Mouse (Mus musculus) left cerebral cortex, adult 11 months (tissue): Measurements from ENCODE around the gene Tbck.

Source experiments
- DNase-seq: peaks from one replicate; pipeline ENCODE4 v3.0.0; 2022; ENCODE audit warnings: low spot score

Tbck gene

GRCm38 (mm10) chr3:132871318-132871904, 187.5 kb downstream of the Tbck start:
- DNase-seq: no peak

- DNase-seq: no peak
Measured at GRCm38 (mm10) chr3:132873251-132873650, 189.3 kb downstream of the Tbck start.

DNA sequence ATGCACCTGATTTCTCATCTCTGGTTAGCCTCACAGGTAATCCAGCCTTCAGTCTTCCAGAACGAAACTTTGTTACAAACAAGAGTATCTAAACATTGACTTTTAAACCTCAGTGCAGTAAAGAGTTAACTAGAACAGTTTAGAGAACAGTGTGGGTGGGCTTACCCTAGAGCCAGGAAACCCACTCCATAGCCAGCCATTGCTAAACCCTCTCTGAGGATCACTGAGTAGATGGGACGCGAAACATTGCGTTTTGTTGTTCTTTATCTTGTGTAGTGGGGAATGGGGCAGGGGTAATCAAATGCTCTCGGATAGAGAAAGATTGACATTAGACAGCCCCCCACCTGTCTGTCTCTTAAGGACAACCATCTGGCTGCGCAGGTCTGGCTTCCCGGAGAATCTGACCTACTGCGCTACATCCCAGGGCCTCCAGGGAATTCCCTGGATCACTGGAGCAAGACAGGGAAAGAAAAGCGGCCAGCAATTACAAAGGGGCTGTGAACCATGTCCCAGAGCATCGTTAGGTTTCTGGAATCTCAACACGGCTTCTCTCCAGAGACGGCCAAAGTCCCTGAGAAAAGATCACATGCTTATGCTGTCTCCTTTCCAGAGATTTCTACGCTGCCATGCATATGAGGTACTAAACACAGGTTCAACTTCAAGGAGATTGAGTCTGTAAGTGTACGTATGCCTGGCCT, 192.2 kb downstream of the Tbck start:
- no peak for DNase-seq

GRCm38 (mm10) chr3:132876933-132877676, 193.2 kb downstream of the Tbck start:
- no peak for DNase-seq

- no peak for DNase-seq
Measured at GRCm38 (mm10) chr3:132880361-132880760, 196.4 kb downstream of the Tbck start.

DNA sequence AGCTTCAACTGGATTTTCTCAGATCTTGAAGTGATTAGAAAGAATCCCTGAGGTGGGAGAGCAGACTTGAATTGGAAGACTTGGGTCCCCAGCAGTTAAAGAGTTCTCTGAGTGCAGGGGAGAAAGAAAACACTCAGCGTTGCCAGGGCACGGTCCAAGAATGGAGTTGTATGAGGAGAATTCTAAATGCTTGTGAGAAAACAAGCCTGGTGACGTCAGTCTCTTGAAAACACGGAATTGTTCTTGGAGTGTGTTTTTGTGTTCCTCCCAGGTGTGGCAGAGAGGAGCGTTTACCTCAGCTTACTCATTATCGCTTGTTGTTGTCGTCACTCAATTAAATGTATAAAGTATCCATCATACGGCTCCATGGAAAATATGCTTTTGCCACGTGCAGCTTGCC, 196.9 kb downstream of the Tbck start:
- no peak for DNase-seq

DNA sequence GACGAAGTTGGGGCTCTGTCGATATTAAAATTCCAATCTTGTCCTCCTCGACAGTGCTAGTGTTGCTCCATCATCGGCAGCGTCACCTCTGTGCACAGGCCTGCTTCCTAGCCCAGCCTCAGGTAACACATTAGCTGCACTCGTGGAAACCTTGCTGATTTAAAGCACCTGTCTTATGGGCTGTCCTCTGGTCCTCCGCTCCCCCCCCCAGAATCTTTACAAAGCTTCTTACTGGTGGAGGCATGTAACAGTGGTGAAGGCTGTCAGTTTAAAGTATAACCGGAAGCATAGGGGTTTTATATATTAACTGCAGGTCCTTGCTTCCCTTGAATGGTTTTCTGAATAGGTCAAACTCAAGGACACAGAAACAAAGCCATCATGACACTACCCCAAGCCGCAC, 199.3 kb downstream of the Tbck start:
- no peak for DNase-seq

GRCm38 (mm10) chr3:132884459-132884858, 200.5 kb downstream of the Tbck start:
- no peak for DNase-seq

- no peak for DNase-seq
Measured at GRCm38 (mm10) chr3:132886419-132887050, 202.6 kb downstream of the Tbck start.

DNA sequence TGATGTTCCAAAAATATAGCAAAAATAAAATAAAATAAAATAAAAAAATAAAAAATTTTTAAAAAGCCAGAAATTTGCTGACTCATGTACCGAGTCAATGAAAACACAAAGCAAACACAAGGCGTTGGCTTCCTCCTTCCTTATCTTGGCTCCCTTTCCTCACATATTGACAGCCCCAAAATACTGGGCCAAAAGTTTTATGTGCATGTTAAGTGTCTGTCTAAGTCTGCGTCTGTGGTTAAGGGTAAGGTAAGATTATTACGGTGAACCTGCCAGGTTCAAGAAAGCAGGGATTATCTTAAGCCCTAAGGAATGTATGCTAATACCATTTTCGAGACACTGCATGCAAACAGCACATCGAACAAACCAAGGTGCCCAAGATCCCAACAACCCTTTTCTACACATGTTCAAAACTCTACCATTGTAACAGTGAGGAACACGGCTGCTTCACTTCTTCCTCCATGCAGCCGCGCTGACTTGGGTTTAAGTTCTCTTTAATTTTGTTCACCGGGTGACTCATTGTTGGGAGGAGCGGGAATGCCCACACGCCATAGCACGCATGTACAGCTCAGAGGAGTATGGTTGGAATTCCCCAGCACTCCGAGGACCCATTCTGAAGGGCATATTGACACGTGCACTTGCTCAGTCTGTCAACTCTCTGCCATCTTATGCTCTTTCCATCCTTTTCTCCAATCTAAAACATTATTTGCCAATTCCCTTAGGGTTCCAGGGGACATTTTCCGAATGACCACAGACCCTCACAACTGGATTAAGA, 203.3 kb downstream of the Tbck start:
- DNase-seq: no peak
